Mouse (Mus musculus): ENCODE data around the gene Pex1.

GRCm38 (mm10) chr5:3666585-3666984 lies 70.7 kb downstream of the Pex1 start:
- TF ChIP-seq CTCF (IDR thresholded peaks at IDR 0.05; ENCODE audit: insufficient read depth, low read length) (no peak), POLR2A (IDR thresholded peaks at IDR 0.05; ENCODE audit: borderline replicate concordance, extremely low read depth, low read depth, low read length) (no peak)

Measured in lung, adult 2 months (tissue).